Mouse (Mus musculus): Measurements from ENCODE around the gene Lsm11.

Lsm11 gene

DNA sequence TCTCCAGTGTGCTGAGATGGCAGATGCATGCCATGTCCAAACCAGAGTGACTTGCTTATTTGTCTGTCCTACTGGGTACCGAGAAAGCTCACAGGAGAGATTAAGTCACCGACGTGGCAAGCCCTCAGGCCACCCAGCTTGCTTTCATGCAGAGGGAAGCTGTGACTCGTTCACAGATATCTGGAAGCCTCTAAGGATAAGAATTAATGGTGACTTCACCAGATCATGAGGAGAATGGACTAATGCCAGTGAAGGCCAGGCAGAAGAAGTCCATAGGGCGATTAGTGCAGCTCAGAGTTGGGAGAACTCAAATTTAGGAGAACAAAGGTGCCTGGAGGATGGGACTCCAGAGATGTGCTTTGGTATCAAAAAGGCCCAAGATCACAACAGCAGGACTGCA, 17.3 kb downstream of the Lsm11 start:
- no peak for DNase-seq (ENCODE audit: low spot score)

DNA sequence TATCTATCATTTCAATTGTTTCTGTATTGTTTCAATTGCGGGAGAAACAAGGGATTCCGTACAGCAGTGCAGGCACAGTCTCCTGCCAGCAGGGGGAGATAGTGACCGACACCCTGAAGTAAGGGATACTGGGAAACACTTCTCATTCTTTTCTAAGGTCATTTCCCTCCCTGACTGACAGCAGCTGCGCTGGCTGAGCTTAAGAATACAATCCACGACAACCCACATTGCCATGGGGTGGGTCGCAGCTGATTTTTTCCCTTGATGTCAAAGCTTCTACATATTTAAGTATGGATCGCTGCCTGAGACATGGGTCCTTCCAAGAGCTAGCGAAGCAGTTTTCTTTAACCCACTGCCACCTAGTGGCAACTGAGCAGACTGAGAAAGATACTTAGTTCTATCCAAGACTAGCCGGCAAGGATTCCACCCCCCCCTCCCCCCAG, 18.1 kb downstream of the Lsm11 start:
- DNase-seq (ENCODE audit: low spot score) = peak; percentile 40

DNA sequence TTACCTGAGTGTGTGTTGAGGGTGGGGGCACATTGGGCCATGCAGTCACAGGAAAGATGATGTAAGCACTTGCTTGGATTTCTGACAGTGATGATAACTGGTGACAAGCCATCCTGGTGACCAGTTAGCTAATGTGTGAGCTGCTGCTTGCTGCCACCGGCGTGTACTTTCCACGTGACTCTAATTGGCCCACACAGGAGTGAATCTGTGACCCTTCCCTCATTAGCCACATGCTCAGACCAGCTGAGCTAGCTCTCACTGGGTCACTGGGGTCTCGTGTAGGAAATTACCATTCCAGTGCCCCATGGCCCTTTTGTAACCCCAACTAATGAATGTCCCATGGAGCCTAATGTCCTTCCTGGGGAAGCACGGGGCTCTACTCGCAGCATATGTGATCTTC, 19.3 kb downstream of the Lsm11 start:
- DNase-seq (ENCODE audit: low spot score) = no peak

DNA sequence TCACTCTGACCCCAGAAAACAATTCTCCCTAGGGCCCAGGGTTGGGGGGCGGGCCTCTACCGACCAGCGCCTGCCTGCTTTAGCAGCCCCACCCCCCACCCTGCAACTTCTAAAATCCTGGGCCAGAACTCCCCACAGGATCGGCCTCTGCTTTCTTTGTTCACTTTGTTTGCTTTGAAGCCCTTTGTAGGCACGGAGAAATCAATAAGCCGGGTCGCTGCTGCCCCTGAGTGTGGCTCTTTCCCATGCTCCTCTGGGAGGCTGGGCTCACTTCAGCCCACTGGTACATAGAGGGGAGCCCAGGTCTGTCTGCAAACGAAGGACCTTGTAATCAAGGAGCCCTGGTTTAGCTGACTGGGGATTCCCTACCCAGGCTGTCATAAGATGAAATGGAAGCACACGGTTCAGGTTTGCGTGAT, 23.2 kb downstream of the Lsm11 start:
- no peak for DNase-seq (ENCODE audit: low spot score)

DNA sequence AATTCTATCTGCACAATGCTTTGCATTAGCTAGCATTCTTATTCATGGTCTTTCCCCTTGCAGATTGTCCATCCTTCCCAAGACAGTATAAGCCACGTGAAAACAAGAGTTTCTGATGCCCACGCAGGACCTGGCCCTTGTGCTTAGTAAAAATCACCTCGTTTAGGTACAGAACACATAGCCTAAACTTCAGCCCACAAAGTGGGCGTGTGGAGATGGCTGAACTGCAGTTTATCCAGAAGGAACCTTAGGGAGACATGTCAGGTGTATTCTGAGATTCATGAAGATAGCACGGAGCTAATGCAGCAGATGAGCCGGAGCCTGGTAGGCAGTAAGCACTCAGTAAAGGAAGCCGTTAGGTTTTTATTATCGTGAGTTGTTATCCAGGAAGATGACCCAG, 23.7 kb downstream of the Lsm11 start:
- no peak for DNase-seq (ENCODE audit: low spot score)

DNA sequence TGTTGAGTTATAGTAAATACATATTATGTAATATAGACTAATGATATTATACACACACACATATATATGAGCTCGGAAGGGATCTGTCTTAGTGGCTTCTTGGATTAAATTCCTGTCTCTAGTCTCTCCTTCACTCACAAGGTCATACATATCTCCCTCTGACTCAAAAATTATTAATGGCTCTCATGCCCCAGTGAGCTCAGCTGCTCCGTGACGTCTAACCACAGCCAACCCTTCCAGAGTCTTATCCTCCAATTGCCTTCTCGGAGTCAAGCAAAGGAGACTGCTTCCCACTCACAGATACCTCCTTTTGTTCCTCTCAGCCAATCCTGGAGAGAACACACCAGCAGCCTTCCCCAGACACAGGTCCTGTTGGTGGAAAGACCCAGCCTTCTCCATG, 25.9 kb downstream of the Lsm11 start:
- DNase-seq (ENCODE audit: low spot score) = no peak

DNA sequence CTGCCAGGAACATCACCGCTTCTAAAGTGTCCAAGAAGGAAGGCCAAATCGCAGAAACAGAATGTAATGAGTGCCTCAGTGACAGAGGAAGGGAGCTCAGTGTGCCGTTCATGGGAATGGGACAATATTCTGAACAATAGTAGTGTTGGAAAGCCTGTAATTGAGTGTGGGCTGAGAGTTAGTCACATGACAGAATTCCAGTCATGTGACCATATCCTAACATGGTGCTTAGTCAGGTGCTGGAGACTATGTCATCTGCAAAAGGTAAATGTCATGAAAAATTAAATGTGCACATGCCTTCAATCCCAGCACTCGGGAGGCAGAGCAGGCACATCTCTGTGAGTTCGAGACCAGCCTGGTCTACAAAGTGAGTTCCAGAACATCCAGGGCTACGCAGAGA, 26.7 kb downstream of the Lsm11 start:
- no peak for DNase-seq (ENCODE audit: low spot score)

DNA sequence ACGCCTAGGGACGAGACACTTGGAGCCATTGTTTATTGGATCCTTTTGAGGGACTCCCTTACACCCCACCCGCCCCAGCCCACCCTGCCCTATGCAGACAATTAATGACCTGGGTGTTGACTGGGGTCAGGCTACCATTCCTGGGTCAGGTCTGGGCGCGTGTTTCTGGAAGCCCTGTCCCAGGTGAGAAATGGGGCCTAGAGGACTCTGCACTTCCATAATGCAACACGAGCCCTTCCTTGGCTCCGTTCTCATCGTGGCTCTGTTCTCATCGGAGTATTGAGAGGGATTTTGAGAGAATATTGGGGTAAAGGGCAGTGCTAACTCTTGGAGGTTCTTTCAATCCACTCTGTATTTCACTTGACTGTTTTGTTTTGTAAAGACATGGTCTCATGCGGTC, 28.5 kb downstream of the Lsm11 start:
- DNase-seq (ENCODE audit: low spot score) = no peak

DNA sequence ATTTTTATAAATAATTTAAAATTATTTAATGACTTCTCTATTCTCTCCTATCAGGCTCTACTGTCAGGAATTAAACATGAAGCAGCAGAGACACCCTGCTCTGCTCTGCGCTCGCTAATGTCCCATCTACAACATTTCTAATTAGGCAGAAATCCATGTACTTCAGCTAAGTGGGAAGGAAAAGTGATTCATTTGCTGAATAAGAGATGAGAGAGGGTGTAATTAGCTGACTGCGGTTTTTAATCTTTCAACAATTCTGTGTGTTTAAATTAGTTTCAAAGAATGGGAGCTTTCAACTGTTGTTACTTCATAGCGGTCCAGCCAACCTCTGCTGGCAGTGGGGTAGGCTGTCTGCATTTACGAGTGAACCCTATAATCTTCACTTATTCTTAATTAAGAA, 34.0 kb downstream of the Lsm11 start:
- no peak for DNase-seq (ENCODE audit: low spot score)

DNA sequence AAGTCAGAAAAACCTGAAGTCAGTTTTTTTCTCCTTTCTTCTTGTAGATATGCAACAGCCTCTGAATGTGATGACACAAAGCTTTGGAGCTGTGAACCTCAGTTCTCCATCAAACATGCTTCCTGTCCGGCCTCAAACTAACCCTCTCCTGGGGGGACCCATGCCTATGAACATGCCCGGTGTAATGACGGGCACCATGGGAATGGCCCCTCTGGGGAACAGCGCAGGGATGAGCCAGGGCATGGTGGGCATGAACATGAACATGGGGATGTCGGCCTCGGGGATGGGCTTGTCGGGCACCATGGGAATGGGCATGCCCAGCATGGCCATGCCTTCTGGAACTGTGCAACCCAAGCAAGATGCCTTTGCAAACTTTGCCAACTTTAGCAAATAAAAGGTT, 35.8 kb downstream of the Lsm11 start:
- no peak for DNase-seq (ENCODE audit: low spot score)

DNA sequence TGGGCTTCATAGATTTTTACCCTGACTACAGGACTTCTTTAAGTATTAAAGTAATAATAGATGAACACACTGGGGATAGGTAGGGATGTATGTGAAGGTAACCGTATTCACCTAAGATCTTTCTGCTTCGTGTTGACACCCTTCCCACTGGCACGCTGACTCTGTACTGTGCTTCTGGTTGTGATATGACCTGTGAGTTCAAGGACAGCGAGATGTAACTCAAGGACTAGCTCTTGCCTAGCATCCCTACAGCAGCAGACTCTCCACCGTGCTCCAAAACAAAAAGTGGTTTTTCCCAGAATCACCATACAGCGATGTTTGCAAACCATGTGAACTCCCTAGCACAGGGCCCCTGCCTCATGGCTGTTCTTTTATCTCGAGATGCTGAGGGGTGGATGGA, 36.7 kb downstream of the Lsm11 start:
- no peak for DNase-seq (ENCODE audit: low spot score)

DNA sequence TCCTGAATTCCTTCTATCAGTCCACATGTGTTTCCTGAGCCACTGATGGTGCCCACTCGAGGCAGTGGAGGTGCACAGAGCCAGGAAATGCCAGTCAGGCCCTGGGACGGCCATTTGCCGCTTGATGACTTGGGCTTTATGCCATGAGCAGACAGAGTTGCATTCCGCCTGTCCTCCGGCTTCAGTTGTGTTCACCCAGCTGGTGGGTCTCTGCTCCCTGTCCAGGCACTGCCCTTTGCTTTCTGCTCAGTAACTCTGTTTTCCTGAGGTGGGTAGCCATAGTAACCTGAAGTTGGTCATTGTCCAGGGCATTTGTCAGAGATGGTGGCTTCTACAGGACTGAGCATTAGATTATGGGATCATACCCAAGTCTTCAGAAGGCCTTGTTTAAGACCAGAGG, 37.4 kb downstream of the Lsm11 start:
- no peak for DNase-seq (ENCODE audit: low spot score)

DNA sequence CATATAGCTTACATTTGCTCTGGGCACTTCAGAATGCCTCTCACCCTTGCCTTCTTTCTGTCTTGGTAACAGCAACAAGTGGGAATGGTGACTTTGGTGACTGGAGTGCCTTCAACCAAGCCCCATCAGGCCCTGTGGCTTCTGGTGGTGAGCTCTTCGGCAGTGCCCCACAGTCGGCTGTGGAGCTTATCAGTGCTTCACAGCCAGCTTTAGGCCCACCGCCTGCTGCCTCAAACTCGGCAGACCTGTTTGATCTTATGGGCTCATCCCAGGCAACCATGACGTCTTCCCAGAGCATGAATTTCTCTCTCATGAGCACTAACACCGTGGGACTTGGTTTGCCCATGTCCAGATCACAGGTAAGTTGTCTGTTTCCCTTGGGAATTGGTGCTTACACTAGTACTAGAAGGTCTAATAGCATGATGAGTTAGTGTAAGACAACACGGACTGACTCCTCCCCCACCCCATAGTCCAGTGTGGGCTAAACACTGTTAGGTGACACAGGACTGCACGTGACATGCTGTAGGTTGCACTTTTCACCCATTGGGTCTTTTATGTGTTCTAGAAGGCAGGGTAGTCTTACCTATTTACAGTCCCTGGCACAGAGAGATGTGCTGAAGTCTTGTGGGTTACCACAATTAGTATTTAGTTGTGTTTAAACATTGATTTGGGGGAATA, 38.5 kb downstream of the Lsm11 start:
- DNase-seq (ENCODE audit: low spot score) = no peak

DNA sequence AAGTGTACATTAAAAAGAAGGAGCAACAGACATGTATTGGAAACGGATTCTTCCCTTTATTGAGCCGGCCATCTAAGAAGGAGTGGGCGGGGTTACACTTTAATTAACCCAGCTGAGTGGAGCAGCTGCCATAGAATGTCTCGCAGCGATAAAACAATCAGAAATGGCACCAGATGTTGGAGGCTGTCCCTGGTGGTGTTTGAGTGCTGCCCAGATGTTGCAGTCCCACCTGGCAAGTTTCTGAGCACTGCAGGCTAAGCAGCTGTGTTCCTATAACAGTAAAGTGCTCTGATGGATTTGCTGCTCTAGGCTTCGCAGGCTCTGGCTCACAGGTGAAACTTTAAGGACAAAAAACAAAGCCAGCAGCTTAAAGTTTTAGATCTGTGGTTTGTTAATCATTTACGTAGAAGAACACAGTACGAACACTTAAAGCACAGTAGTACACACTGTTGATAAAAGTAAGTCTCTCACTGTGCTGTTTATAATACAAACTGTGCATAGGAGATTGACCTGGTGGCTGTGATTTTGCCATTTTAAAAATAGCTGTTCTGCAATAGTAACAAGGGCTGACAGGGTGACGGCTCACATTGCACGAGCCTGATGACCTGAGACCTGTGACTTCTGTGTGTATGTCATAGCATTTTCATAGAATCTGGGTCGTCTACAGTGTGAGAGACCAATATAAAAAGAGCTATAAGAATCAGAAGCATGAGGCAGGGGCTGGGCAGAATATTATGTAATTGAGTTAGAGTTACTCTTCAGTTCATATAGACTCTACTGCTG, 44.3 kb downstream of the Lsm11 start:
- DNase-seq (ENCODE audit: low spot score) = no peak

DNA sequence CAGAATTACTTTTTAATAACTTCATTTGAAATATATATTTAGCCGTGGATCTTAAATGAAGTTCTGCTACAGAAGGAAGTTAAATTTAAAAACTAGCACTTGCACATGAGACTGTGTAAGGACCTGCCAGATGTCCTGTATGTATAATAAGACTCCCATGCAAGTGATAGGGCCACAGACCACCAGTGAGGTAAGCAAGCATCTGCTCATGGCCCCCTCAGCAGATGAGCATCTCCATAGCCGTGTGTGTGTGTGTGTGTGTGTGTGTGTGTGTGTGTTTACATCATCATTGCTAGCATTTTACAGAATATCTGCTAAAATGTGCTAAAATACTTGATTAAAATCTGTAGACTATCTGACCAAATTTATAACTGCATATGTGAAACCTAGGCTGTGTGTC, 47.3 kb downstream of the Lsm11 start:
- no peak for DNase-seq (ENCODE audit: low spot score)

DNA sequence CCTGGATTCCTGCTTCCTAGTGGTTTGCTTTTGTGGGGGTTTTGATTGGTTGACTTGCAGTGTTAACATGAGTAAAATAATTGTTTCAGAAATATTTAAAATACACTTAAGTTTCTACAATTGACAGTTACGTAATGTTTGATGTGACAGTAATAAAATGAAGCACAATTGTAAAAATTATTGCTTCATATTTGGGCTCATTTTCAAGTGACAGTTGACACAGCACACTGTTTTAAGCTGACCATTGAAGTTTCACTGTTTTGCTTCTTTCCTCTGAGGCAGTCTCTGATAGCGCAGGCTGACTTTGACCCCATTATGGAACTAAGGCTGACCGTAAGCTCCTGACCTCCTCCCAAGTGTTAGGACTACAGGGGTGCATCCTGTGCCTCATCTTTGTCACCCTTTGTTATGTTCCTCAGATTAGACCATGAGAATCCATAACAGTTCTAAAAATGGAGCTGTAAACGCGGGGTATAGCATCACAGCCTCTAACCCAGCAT, 51.8 kb downstream of the Lsm11 start:
- DNase-seq (ENCODE audit: low spot score) = no peak

DNA sequence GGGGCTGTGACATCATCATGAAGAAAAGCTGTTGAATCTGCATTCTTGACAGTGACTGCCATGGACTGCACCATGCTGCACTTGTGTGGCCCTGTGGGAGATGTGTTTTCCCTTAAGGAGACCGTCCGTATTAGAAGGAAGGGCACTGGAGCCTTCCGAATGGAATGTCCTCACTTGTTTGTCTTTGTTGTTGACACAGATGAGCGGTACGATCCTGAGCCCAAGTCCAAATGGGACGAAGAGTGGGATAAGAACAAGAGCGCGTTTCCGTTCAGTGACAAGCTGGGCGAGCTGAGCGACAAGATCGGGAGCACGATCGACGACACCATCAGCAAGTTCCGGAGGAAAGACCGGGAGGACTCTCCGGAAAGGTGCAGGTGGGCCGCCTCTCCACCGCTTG, 54.3 kb downstream of the Lsm11 start:
- no peak for DNase-seq (ENCODE audit: low spot score)

DNA sequence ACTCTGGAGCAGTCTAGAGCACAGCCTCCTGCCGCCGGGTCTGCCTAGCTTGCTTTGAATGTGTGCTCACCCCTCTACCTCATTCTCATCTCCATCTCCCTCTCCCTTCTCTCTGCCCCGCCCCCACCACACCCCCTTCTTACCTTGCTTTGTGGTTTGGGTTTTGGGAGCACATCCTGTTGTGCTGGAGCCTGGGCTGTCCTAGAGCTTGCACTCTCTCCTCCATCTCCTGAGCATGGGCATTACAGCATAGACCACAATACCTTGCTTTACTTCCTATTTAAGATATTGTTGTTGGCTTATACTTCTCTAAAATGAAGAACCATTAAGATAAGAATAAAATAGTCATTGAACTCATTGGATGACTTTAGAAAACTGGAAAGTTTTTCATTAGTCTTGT, 54.8 kb downstream of the Lsm11 start:
- DNase-seq (ENCODE audit: low spot score) = no peak

DNA sequence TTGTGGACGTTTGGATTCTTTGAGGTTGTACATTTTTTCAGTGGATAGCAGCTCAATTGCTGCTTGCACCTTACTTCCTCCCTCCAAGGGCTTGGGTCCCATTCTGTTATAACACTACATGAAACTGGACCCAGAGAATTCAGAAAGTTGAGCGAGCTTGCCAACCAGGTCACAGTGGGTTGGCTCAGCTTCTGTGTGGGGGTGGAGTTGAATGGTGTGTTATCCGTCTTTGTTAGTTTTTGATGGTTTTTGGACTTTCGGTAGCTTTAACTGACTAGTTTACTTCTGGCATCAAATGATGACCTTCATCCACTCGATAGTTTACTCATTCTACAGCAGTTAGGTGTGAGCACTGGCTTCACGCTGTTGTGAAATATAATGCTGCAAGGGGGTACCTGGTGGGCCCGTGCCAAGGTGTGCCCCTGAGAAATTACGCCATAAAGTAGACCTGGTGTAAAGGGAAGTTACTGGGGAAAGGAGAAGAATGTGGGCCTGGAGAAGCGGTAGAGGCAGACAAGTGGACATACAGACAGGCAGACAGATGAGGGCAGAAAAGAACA, 56.2 kb downstream of the Lsm11 start:
- no peak for DNase-seq (ENCODE audit: low spot score)

DNA sequence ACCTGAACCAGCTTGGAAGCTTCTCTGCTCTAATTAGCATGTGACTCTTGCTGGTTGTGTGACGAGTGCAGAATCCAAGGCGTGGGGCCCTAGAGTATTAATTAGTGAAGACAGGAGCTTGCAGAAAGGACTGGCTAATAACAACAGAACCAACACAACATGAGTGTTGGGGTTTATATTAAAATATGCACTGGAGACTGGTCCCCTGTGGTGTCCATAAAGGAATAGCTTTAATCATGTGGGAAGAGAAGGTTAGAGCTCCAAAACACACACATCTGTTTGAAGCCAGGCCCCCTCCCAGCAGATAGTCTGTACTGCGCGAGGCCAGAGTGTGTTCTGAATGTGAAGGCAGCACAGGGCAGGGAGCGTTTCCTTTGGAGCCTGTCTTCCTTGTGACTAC, 58.1 kb downstream of the Lsm11 start:
- no peak for DNase-seq (ENCODE audit: low spot score)

DNA sequence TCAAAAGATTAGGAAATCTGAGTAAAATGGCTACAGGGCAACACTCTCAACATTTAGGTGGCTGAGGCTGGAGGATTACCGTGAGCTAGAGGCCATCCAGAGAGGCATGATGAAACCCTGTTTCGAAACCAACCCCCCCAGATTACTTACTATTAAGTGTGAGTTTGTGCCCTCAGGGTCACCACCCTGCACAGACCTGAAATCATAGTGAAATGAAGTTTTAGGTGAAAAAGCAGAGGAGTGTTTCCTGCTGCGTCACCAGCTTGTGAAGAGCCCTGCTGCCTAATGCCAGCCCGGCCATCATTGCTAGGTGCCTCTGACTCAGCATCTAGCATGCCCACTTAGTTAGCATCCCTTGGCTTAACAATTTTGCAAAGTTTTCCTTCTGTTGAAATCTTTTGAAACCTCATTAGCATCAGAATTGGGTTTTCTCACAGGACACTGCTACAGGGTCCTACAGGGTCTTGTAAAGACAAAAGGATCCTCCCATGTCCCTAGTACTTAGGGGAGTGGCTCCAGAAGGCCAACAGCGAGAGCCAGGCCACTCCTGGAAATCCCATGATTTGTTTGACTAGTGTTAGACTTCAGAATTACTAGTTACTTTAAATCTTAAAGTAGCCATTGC, 59.0 kb downstream of the Lsm11 start:
- no peak for DNase-seq (ENCODE audit: low spot score)

DNA sequence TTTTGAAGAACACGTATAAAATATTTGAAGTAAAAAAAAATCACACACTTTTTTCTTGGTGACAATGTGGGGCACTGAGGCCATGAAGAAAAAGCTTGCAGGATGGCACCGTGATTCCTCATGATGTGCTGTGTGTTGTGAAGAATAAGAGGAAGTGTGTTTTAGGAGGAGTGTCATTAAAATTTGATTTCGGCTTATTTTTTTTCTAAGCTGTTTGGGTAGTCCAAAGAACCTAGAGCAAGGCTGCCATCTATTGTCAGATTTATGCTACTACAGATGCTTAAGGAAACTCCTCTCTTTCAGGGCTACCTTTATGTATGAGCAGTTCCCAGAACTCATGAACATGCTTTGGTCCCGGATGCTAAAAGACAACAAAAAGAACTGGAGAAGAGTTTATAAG, 60.7 kb downstream of the Lsm11 start:
- DNase-seq (ENCODE audit: low spot score) = no peak
